Mouse (Mus musculus): ENCODE measurements around the gene Ppat. TPM values are rescaled to one million over a fixed set of nuclear protein-coding genes. Genes with fewer than 3 reads are reported as not detected.

The Ppat gene
- total RNA-seq, 2 experiments from 2014 or later = 21.5 to 23.7 TPM

DNA sequence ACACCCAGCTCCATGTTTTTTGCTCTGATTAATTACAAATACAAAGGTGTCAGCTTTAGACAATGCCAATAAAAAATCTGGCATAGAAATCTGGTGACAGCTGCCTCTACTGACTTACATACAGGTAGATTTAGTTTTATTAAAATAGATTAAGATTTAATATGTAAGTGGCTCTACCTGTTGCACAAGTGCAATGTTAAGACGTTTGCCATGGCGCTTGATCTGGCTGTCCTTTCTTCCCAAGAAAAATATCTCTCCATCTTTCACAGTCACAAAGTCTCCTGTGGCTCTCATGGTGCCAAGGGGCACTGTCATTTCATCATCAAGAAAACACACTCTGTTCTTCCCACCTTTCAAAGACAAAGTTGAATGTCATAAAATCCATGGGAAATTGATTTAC, 64.4 kb downstream of the Ppat start:
- no peak for DNase-seq (ENCODE audit: low spot score)

GRCm38 (mm10) chr5:76884107-76884506, 67.3 kb downstream of the Ppat start:
- no peak for DNase-seq (ENCODE audit: low spot score)

DNA sequence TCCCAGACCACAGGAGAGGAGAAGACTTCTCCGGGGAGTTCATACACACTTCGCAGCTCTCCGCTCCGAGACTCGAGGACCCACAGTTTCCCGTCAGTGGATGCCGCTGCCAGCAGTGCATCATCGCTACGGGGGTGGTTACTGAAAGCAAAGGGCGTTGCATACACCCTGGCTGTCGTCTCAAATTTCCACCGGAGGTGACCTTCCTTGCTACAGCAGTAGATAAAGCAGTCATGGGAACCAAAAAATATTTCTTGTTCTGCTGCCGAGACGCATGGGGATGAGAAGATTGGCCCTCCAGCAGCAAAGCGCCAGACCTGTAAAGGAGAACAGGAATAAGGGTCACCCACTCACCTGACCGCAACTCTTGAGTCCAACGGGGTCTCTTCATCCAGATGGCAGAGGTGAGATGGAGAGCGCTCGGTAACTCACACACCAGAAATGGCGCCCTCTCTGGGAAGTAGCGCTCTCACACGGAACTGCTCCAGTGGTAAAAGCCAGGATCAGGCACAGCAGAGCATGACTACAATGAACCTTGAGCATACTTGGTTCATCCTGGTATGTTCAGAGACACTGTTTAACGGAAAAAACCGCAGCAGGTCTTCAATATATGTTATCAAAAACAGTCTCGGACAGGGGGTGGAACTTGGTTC, 75.1 kb downstream of the Ppat start:
- no peak for DNase-seq (ENCODE audit: low spot score)

- no peak for DNase-seq (ENCODE audit: low spot score)
Observed at GRCm38 (mm10) chr5:76869553-76869952, 81.8 kb downstream of the Ppat start.

DNA sequence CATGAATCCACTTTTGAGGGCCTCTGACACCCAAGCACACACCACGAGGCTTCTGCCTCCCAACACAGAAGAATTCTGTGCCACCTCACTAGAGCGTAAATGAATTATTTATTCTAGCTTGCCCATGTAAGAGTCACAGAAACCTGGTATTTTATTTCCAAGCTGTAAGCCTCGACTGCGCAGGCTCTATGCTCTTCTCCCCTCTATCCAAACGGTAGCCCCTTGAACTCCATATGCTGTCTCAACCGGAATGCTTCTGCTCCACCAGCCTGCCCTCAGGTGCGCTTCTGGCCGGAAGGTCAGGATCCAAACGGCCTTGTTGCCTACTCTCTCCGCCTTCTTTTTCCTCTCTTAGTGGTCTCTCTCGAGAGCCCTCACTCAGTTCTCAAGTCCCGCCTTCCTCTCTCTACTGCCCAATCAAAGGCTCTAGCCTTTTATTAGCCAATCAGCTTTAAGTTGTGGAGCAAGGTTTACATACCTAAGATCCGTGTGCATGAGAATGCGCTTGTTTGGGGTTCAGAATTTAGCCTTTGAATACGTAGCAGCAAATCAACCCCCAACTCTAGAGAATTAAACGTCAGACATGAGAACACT, 82.6 kb downstream of the Ppat start:
- DNase-seq (ENCODE audit: low spot score) = no peak

- no peak for DNase-seq (ENCODE audit: low spot score)
Observed at GRCm38 (mm10) chr5:76866819-76867218, 84.6 kb downstream of the Ppat start.

Other genes starting within 250 kb of the Ppat start
- gene Aasdh, start 46.1 kb downstream of the Ppat start, total RNA-seq (2021) = 10 to 100 TPM; 10.6 to 12.1 TPM
- 100 to 1,000 TPM; 135 to 144 TPM for gene Paics, start 271 bp downstream of the Ppat start, total RNA-seq (2021)
- 10 to 100 TPM; 42.6 to 50.3 TPM for gene Srp72, start 23.1 kb upstream of the Ppat start, total RNA-seq (2021)
- not detected for gene Arl9, start 52.5 kb upstream of the Ppat start, total RNA-seq (2021)
- gene Thegl, start 64.4 kb upstream of the Ppat start, total RNA-seq (2021) = not detected
- gene Hopx, start 163.5 kb upstream of the Ppat start, total RNA-seq (2021) = 1 to 10 TPM; 2.6 to 3.3 TPM